ENCODE assay signal across 9 mouse cellular contexts in the genomic region with DNA sequence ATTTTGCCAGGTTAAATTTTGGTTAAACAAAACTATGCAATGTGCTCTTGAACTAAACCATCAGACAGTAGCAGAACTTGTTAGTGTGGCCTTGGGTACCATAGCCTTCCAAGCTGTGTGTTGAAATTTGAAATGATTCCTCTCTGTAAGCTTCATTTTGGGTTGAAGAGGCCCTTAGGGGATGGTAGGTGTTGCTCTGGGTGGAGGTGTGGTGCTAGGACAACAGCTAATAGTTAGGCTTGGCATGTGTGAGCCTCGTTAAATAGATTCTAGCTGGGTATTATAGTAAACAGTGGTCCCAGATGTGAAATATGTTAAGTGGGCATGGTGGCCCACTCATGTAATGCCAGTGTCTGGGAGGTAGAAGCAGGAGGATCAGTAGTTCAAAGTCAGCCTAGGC. TPM values are rescaled to one million over a fixed set of nuclear protein-coding genes. Genes with fewer than 3 reads are reported as not detected.
A peak's percentile ranks its signal among the peaks of the same experiment; 100 is the strongest.
DNase-seq lines count a peak whose midpoint lies in the region; ATAC-seq and TF ChIP-seq lines count a peak whose summit lies in the region.
"Had no signal": no experiment of that assay in that cellular context is flagged by ENCODE, and none has a peak within 500 bp of the region (broad histone marks: within the 10 kb centered on the region; RNA-seq: fewer than 3 reads in every experiment).

No protein-coding gene starts in this region.

- peak overlapping the region; percentile 94 for H3K9ac ChIP-seq in liver, embryonic 11.5 days (ENCODE audit: low read depth, low read length)

- no peaks in the 10 kb centered on the region for H3K27me3 ChIP-seq in cerebellum, adult 2 months (ENCODE audit: control insufficient read depth, insufficient read depth, low read length)
- no peaks in the 10 kb centered on the region for H3K27me3 ChIP-seq in testis, adult 2 months (ENCODE audit: control insufficient read depth, insufficient read depth, low read length)
- H3K27me3 ChIP-seq in liver, embryonic 11.5 days (replicated peaks; ENCODE audit: control insufficient read depth, insufficient read depth, low read length): no peaks in the 10 kb centered on the region

- H3K27ac ChIP-seq in cerebellum, adult 2 months (ENCODE audit: insufficient read depth, low read length): no peak overlapping the region
- no peak overlapping the region for H3K27ac ChIP-seq in testis, adult 2 months (ENCODE audit: control insufficient read depth, insufficient read depth, low read depth, low read length)
- H3K27ac ChIP-seq in liver, embryonic 11.5 days (ENCODE audit: low read depth, low read length): peak overlapping the region; percentile 86; the same call in 1 of the 2 replicates

- H3K4me2 ChIP-seq in liver, embryonic 11.5 days: peak overlapping the region; percentile 86

- H3K4me3 ChIP-seq in cerebellum, adult 2 months (replicated peaks; ENCODE audit: insufficient read depth, low read depth, low read length): peak overlapping the region; percentile 34
- H3K4me3 ChIP-seq in testis, adult 2 months (ENCODE audit: control insufficient read depth, low read depth, low read length): peak overlapping the region; percentile 98; the same call in 1 of the 2 replicates
- H3K4me3 ChIP-seq in liver, embryonic 11.5 days (ENCODE audit: low read depth, low read length): peak overlapping the region; percentile 85

- TF ChIP-seq POLR2A in cerebellum, adult 2 months (IDR thresholded peaks at IDR 0.05; ENCODE audit: borderline replicate concordance, insufficient read depth, low read length): no peak
- no peak for TF ChIP-seq POLR2A in testis, adult 2 months (IDR thresholded peaks at IDR 0.05; ENCODE audit: control insufficient read depth, low read depth, low read length)

- TF ChIP-seq CTCF in cerebellum, adult 2 months (IDR thresholded peaks at IDR 0.05; ENCODE audit: borderline replicate concordance, insufficient read depth, low read depth, low read length): no peak
- TF ChIP-seq CTCF in testis, adult 2 months (IDR thresholded peaks at IDR 0.05; ENCODE audit: control insufficient read depth, insufficient read depth, insufficient replicate concordance, low read depth, low read length): no peak

- 7% methylated on average over 1 of the region's 1 CpGs for WGBS in cerebellum, adult 2 months
- WGBS in liver, embryonic 11.5 days: 33% methylated on average over 1 of the region's 1 CpGs

- H3K9me3 ChIP-seq in liver, embryonic 11.5 days (ENCODE audit: control insufficient read depth, low read length): no peaks in the 10 kb centered on the region

- no peak for ATAC-seq in liver, embryonic 11.5 days (replicated peaks; ENCODE audit: low FRiP score)

- H3K4me1 ChIP-seq in cerebellum, adult 2 months (ENCODE audit: control insufficient read depth, insufficient read depth, low read length): no peaks in the 10 kb centered on the region
- peaks cover 4% of the 10 kb centered on the region for H3K4me1 ChIP-seq in testis, adult 2 months (ENCODE audit: control insufficient read depth, insufficient read depth, low read length)
- peaks cover 19% of the 10 kb centered on the region for H3K4me1 ChIP-seq in liver, embryonic 11.5 days (replicated peaks; ENCODE audit: control insufficient read depth, insufficient read depth, low read length)

- DNase-seq in cerebellum, adult 2 months: no peak
- DNase-seq in cerebellum, adult 9-11 months: no peak
- no peak for DNase-seq in testis, postnatal 14 days (ENCODE audit: low spot score)
- DNase-seq in liver, embryonic 11.5 days (ENCODE audit: low spot score): no peak
- DNase-seq in T-cell, adult 2 months (ENCODE audit: low spot score): no peak
- DNase-seq in yolk sac, embryonic 10.5 days (ENCODE audit: low spot score): no peak
- no peak for DNase-seq in frontal cortex, postnatal 10 days (ENCODE audit: low spot score in 2 of 2)
- DNase-seq: cerebellum, adult 8-10 months had no signal

- no peaks in the 10 kb centered on the region; the same call in none of the 2 replicates for H3K36me3 ChIP-seq in testis, adult 2 months (ENCODE audit: control insufficient read depth, insufficient read depth, low read length)
- H3K36me3 ChIP-seq in liver, embryonic 11.5 days (ENCODE audit: control insufficient read depth, insufficient read depth, low read length): peaks cover 29% of the 10 kb centered on the region

RNA-seq across cellular contexts. Expression of gene Rpl24, which starts 1.1 kb away (rescaled TPM):
- polyA plus RNA-seq in cerebellum, adult 2 months (2012; rRNA removed): 411 and 431 TPM in 2 replicates
- polyA plus RNA-seq in testis, adult 2 months (2012; rRNA removed): 200 and 210 TPM in 2 replicates
- 847 and 912 TPM in 2 replicates for polyA plus RNA-seq in liver, embryonic 11.5 days (2014; fragmentation: Nextera tagmentation; extraction: Ambion mirVana)

RNA-seq across cellular contexts. Expression of gene Zbtb11, which starts 6.5 kb away (rescaled TPM):
- polyA plus RNA-seq in cerebellum, adult 2 months (2012; rRNA removed): 25.5 and 27.5 TPM in 2 replicates
- polyA plus RNA-seq in testis, adult 2 months (2012; rRNA removed): 5.1 and 5.5 TPM in 2 replicates
- polyA plus RNA-seq in liver, embryonic 11.5 days (2014; fragmentation: Nextera tagmentation; extraction: Ambion mirVana): 21.7 and 23.5 TPM in 2 replicates

RNA-seq across cellular contexts. Expression of gene Cep97, which starts 32.6 kb away (rescaled TPM):
- 9.9 and 11.5 TPM in 2 replicates for polyA plus RNA-seq in cerebellum, adult 2 months (2012; rRNA removed)
- polyA plus RNA-seq in testis, adult 2 months (2012; rRNA removed): 2.2 and 3.0 TPM in 2 replicates
- polyA plus RNA-seq in liver, embryonic 11.5 days (2014; fragmentation: Nextera tagmentation; extraction: Ambion mirVana): 8.9 and 9.3 TPM in 2 replicates

Comparison
In these comparisons a context has a peak if more than half of its experiments do, and no peak if none do; other contexts are left out.
1. H3K4me3 ChIP-seq: peak in every context shown above with its lines; median percentile 98 in testis, adult 2 months; 85 in liver, embryonic 11.5 days; 34 in cerebellum, adult 2 months.